Mouse (Mus musculus): ENCODE data around the gene Ifih1. TPM values are rescaled to one million over a fixed set of nuclear protein-coding genes. Genes with fewer than 3 reads are reported as not detected.

The Ifih1 gene
- polyA plus RNA-seq (2015; fragmentation: Nextera tagmentation; extraction: Ambion mirVana): 2.6 and 3.3 TPM in 2 replicates

- Histone ChIP-seq H3K27me3 (no peaks in the 10 kb centered on the region), H3K9ac (peak within 1 kb of the TSS; percentile 35), H3K9me3 (replicated peaks) (no peaks in the 10 kb centered on the region), H3K4me3 (replicated peaks) (peak within 1 kb of the TSS; percentile 62), H3K4me2 (replicated peaks) (peak within 1 kb of the TSS; percentile 62), H3K4me1 (0 out of 2 replicates have a peak, but pooled peaks cover 8% of the 10 kb centered on the region), H3K36me3 (no peaks in the 10 kb centered on the region), H3K27ac (replicated peaks) (peak within 1 kb of the TSS; percentile 65)
- WGBS: under 1% methylated on average over 30 of the region's 30 CpGs
- peak; percentile 76 for ATAC-seq (ENCODE audit: insufficient number of reproducible peaks, low FRiP score, low TSS enrichment, low read depth)
These were observed at the start of gene Ifih1 for GRCm38 (mm10) chr2:62646014-62646645. TSS of gene Ifih1 (minus strand) at chr2:62646255.

DNA sequence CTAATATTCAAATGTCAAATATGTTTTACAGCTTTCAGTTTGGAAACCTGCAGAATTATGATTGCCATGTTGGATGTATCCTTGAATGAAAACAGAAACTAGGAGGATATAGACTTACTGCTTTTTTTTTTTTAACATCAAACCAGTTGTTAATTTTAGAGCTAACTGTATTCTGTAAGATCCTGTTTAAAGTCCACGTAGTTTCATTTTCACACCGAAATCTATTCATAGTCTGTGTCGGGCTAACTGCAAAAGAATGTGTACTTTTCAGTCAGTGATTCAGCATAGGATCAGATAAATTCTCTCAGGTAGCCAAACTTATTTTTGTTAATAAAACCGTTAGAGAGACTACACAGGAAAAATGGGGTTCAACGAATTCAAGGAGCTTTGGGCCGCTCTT is 39.9 kb upstream of the Ifih1 start:
- no peak overlapping the region for H3K9ac ChIP-seq
- no peaks in the 10 kb centered on the region for H3K27me3 ChIP-seq
- H3K4me3 ChIP-seq (replicated peaks): no peak overlapping the region
- ATAC-seq (ENCODE audit: insufficient number of reproducible peaks, low FRiP score, low TSS enrichment, low read depth): no peak
- H3K4me1 ChIP-seq: no peaks in the 10 kb centered on the region
- H3K27ac ChIP-seq (replicated peaks): no peak overlapping the region
- H3K9me3 ChIP-seq (replicated peaks): no peaks in the 10 kb centered on the region
- H3K4me2 ChIP-seq (replicated peaks): no peak overlapping the region
- WGBS: 82% methylated on average over 6 of the region's 6 CpGs
- H3K36me3 ChIP-seq: no peaks in the 10 kb centered on the region

DNA sequence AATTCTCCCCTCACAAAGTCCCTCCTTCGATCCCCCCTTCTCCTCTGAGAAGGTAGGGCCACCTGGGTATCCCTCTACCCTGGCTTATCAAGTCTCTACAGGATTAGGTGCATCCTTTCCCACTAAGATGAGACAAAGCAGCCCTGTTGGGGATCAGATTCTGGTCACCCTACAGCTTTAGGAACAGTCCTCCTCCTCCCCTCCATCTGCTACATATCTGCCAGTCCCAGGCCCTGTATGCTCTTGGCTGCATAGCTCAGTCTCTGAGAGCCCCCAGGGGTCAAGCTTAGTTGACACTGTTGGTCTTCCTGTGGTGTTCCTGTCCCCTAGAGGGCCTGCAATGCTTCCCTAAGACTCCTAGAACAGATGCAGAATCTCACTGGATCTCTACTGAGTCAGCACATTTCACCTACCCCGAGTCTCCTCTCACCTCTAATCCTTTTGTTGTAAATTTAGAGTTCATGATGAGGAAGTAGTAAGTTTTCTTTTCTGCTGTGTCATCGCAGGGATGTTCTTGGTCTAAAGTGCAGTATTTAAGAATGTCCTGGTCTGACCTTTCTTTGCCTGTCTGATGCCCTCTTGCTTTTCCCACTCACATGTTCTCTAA is 39.0 kb upstream of the Ifih1 start:
- no peak for ATAC-seq (ENCODE audit: insufficient number of reproducible peaks, low FRiP score, low TSS enrichment, low read depth)
- Histone ChIP-seq H3K27me3 (no peaks in the 10 kb centered on the region), H3K36me3 (no peaks in the 10 kb centered on the region), H3K4me3 (replicated peaks) (no peak overlapping the region), H3K4me1 (no peaks in the 10 kb centered on the region), H3K9me3 (replicated peaks) (no peaks in the 10 kb centered on the region), H3K4me2 (replicated peaks) (no peak overlapping the region), H3K27ac (replicated peaks) (no peak overlapping the region), H3K9ac (no peak overlapping the region)
- 61% methylated on average over 3 of the region's 3 CpGs for WGBS

- Histone ChIP-seq H3K27ac (replicated peaks) (no peak overlapping the region), H3K4me3 (replicated peaks) (no peak overlapping the region), H3K9ac (no peak overlapping the region), H3K27me3 (no peaks in the 10 kb centered on the region), H3K4me1 (no peaks in the 10 kb centered on the region), H3K36me3 (no peaks in the 10 kb centered on the region), H3K4me2 (replicated peaks) (no peak overlapping the region), H3K9me3 (replicated peaks) (no peaks in the 10 kb centered on the region)
- whole genome bisulfite sequencing: 64% methylated on average over 8 of the region's 8 CpGs
- ATAC-seq (ENCODE audit: insufficient number of reproducible peaks, low FRiP score, low TSS enrichment, low read depth): no peak
These were observed 35.6 kb upstream of the Ifih1 start for GRCm38 (mm10) chr2:62681667-62682066.

DNA sequence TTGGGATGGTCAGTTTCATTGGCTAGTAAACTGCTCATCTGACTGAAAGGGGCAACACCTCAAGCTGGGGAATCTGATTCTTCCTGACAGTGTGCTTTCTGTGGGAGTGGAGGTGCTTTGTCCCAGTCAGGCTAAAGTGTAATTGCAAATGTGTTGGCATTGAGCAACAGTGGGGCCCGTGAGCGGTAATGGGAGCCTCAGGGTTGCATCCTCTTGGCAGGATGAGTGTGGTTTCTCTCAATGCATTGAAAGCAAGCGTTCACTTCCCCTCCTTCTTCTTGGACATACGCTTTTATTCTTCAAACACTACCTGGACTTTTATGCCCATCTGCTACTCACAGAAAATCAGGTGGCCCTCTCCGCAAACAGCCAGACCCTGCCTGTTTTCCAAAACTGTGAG is 26.7 kb upstream of the Ifih1 start:
- Histone ChIP-seq H3K4me3 (replicated peaks) (no peak overlapping the region), H3K36me3 (no peaks in the 10 kb centered on the region), H3K27ac (replicated peaks) (no peak overlapping the region), H3K9me3 (replicated peaks) (no peaks in the 10 kb centered on the region), H3K4me1 (no peaks in the 10 kb centered on the region), H3K27me3 (no peaks in the 10 kb centered on the region), H3K9ac (no peak overlapping the region), H3K4me2 (replicated peaks) (no peak overlapping the region)
- WGBS: 86% methylated on average over 5 of the region's 5 CpGs
- no peak for ATAC-seq (ENCODE audit: insufficient number of reproducible peaks, low FRiP score, low TSS enrichment, low read depth)

DNA sequence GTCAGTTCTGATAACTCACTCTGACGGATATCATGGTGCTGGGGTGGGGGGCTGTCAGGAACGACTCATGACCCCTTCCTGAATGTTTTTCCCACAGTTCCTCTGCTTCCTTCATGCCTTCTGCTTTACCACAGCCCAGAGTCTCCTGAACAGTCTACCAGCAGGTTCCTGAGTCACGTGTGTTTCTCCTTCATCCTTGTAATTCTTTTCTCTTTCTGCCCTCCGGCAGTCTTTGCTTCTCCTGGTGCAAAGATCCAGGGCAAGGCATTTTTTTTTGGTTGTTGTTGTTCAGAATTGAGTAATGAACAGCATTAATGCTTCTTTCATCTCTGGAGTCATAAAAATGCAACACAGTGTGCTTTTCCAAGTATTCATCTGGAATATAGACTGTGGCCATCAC is 24.7 kb upstream of the Ifih1 start:
- no peak overlapping the region for H3K9ac ChIP-seq
- no peaks in the 10 kb centered on the region for H3K27me3 ChIP-seq
- 67% methylated on average over 4 of the region's 4 CpGs for WGBS
- no peaks in the 10 kb centered on the region for H3K36me3 ChIP-seq
- H3K4me1 ChIP-seq: no peaks in the 10 kb centered on the region
- ATAC-seq (ENCODE audit: insufficient number of reproducible peaks, low FRiP score, low TSS enrichment, low read depth): no peak
- no peak overlapping the region for H3K27ac ChIP-seq (replicated peaks)
- no peak overlapping the region for H3K4me2 ChIP-seq (replicated peaks)
- no peak overlapping the region for H3K4me3 ChIP-seq (replicated peaks)
- H3K9me3 ChIP-seq (replicated peaks): no peaks in the 10 kb centered on the region

DNA sequence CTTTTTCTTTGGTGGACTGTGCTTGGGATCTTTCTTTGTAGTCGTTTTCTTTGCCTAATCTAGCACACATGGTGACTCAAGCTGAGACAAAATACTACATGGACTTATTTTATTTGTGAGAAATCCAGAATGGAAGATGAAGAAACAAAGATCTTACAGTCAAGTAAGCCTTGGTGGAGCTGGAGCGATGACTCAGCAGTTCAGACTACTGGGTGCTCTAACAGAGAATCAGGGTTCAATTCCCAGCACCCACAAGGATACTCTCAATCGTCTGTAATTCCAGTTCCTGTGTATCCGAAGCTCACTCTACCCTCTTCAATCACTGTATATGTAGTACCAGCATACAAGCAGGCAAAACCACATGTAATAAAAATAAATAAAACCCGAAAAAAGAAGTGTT is 24.2 kb upstream of the Ifih1 start:
- no peak overlapping the region for H3K4me2 ChIP-seq (replicated peaks)
- H3K36me3 ChIP-seq: no peaks in the 10 kb centered on the region
- 76% methylated on average over 5 of the region's 5 CpGs for WGBS
- no peaks in the 10 kb centered on the region for H3K27me3 ChIP-seq
- no peak for ATAC-seq (ENCODE audit: insufficient number of reproducible peaks, low FRiP score, low TSS enrichment, low read depth)
- H3K9me3 ChIP-seq (replicated peaks): no peaks in the 10 kb centered on the region
- H3K4me1 ChIP-seq: no peaks in the 10 kb centered on the region
- H3K9ac ChIP-seq: no peak overlapping the region
- H3K4me3 ChIP-seq (replicated peaks): no peak overlapping the region
- H3K27ac ChIP-seq (replicated peaks): no peak overlapping the region

- WGBS: 82% methylated on average over 3 of the region's 3 CpGs
- no peaks in the 10 kb centered on the region for H3K27me3 ChIP-seq
- ATAC-seq (ENCODE audit: insufficient number of reproducible peaks, low FRiP score, low TSS enrichment, low read depth): no peak
These were observed 23.8 kb upstream of the Ifih1 start for GRCm38 (mm10) chr2:62669848-62670247.

DNA sequence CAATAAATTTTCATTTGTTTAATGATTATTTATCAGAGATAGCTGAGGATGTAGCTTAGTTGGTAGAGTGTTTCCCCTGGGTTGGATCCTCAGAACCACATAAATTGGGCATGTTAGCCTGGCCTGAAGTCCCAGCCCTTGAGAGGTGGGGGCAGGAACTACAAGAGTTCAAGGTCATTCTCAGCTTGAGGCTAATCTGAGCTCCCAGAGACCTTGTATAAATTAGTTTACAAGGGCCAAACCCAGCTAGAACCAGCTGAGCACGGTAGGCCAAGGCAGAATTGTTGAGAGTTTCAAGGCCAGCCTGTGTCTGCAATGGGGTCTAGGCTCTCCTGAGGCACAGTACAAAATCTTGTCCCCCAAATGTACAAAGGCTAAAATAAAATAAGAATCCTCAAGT is 19.5 kb upstream of the Ifih1 start:
- peaks cover 4% of the 10 kb centered on the region; the same call in 1 of the 2 replicates for H3K27me3 ChIP-seq
- WGBS: 42% methylated on average over 1 of the region's 1 CpGs
- no peak overlapping the region for H3K27ac ChIP-seq (replicated peaks)
- no peaks in the 10 kb centered on the region for H3K9me3 ChIP-seq (replicated peaks)
- H3K4me3 ChIP-seq (replicated peaks): no peak overlapping the region
- no peak overlapping the region for H3K9ac ChIP-seq
- no peak for ATAC-seq (ENCODE audit: insufficient number of reproducible peaks, low FRiP score, low TSS enrichment, low read depth)
- no peak overlapping the region for H3K4me2 ChIP-seq (replicated peaks)
- H3K4me1 ChIP-seq: peaks cover 3% of the 10 kb centered on the region; the same call in 1 of the 2 replicates
- H3K36me3 ChIP-seq: no peaks in the 10 kb centered on the region

More at GRCm38 (mm10) chr2:62669848-62670247, 23.8 kb upstream of the Ifih1 start:
- Histone ChIP-seq H3K4me3 (replicated peaks) (no peak overlapping the region), H3K4me1 (no peaks in the 10 kb centered on the region), H3K4me2 (replicated peaks) (no peak overlapping the region), H3K36me3 (no peaks in the 10 kb centered on the region), H3K9me3 (replicated peaks) (no peaks in the 10 kb centered on the region), H3K9ac (no peak overlapping the region), H3K27ac (replicated peaks) (no peak overlapping the region)

GRCm38 (mm10) chr2:62664839-62665238 is 18.8 kb upstream of the Ifih1 start:
- ATAC-seq (ENCODE audit: insufficient number of reproducible peaks, low FRiP score, low TSS enrichment, low read depth): no peak
- Histone ChIP-seq H3K4me1 (peaks cover 3% of the 10 kb centered on the region; the same call in 1 of the 2 replicates), H3K9me3 (replicated peaks) (no peaks in the 10 kb centered on the region), H3K4me3 (replicated peaks) (peak overlapping the region; percentile 60), H3K36me3 (no peaks in the 10 kb centered on the region), H3K27me3 (peaks cover 4% of the 10 kb centered on the region; the same call in 1 of the 2 replicates), H3K27ac (replicated peaks) (no peak overlapping the region), H3K9ac (no peak overlapping the region), H3K4me2 (replicated peaks) (peak overlapping the region; percentile 97)
- 57% methylated on average over 7 of the region's 7 CpGs for WGBS

DNA sequence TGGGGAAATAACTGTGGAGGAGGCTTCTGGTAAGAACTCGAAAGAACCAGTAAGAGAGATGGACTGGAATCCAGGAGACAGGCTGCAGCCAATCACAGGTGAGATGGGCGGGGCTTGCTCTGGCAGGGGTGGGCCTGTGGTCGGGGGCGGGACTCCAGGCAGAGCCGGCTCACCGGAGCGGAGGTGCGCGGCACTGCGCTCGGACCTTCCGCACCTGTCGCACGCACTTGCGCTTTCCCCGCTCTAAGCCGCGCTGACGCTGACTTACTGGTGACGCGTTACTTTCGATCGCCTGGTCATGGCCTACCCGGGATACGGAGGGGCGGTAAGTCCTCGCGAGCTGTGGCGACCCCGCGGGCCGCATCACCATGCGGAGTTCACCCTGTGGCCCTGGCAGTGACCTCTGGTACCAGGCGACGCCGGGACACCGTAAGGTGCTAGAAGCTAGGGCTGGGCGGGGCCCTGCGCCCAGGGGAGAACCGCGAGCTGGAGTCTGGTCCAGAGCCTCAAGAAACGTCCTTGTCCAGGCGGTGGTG is 18.1 kb upstream of the Ifih1 start, which contains the start of gene Gca:
Gca (plus strand) TSS at position 151 of the 536 bp plus-strand sequence.
- peak within 1 kb of the TSS; percentile 97 for H3K4me2 ChIP-seq (replicated peaks)
- no peaks in the 10 kb centered on the region for H3K9me3 ChIP-seq (replicated peaks)
- peak within 1 kb of the TSS; percentile 60 for H3K4me3 ChIP-seq (replicated peaks)
- H3K4me1 ChIP-seq: peaks cover 3% of the 10 kb centered on the region; the same call in 1 of the 2 replicates
- under 1% methylated on average over 43 of the region's 43 CpGs for WGBS
- H3K27me3 ChIP-seq: peaks cover 4% of the 10 kb centered on the region; the same call in 1 of the 2 replicates
- H3K9ac ChIP-seq: no peak within 1 kb of the TSS; the same call in 1 of the 2 replicates
- H3K36me3 ChIP-seq: no peaks in the 10 kb centered on the region
- no peak within 1 kb of the TSS for H3K27ac ChIP-seq (replicated peaks)
- ATAC-seq (ENCODE audit: insufficient number of reproducible peaks, low FRiP score, low TSS enrichment, low read depth): peak; percentile 92

Measured in embryonic facial prominence, embryonic 15.5 days (tissue).